Mouse (Mus musculus): Measurements from ENCODE around the gene Spata31d1a. TPM values are rescaled to one million over a fixed set of nuclear protein-coding genes. Genes with fewer than 3 reads are reported as not detected.

Gene Spata31d1a
- polyA plus RNA-seq, 1 experiment from 2014 or later = not detected

GRCm38 (mm10) chr13:59699131-59699530 lies 11.0 kb downstream of the Spata31d1a start:
- no peak overlapping the region for H3K4me3 ChIP-seq
- H3K4me2 ChIP-seq (replicated peaks) = no peak overlapping the region
- ATAC-seq (ENCODE audit: insufficient number of reproducible peaks, insufficient read depth, low FRiP score, low TSS enrichment) = no peak
- H3K27ac ChIP-seq = no peak overlapping the region
- no peak overlapping the region for H3K9ac ChIP-seq
- H3K36me3 ChIP-seq = no peaks in the 10 kb centered on the region
- H3K27me3 ChIP-seq = no peaks in the 10 kb centered on the region
- 91% methylated on average over 8 of the region's 8 CpGs for WGBS
- no peaks in the 10 kb centered on the region for H3K4me1 ChIP-seq
- no peaks in the 10 kb centered on the region for H3K9me3 ChIP-seq

GRCm38 (mm10) chr13:59695781-59696180 lies 14.3 kb downstream of the Spata31d1a start:
- no peak overlapping the region for H3K9ac ChIP-seq
- no peaks in the 10 kb centered on the region for H3K9me3 ChIP-seq
- WGBS = 82% methylated on average over 7 of the region's 7 CpGs
- no peaks in the 10 kb centered on the region for H3K27me3 ChIP-seq
- ATAC-seq (ENCODE audit: insufficient number of reproducible peaks, insufficient read depth, low FRiP score, low TSS enrichment) = no peak
- H3K4me2 ChIP-seq (replicated peaks) = no peak overlapping the region
- H3K4me3 ChIP-seq = no peak overlapping the region
- no peaks in the 10 kb centered on the region for H3K4me1 ChIP-seq
- no peak overlapping the region for H3K27ac ChIP-seq
- no peaks in the 10 kb centered on the region for H3K36me3 ChIP-seq

GRCm38 (mm10) chr13:59694008-59694407 lies 16.1 kb downstream of the Spata31d1a start, which contains the start of gene 4921517D22Rik:
Gene 4921517D22Rik (minus strand): TSS chr13:59694108.
- WGBS = 80% methylated on average over 3 of the region's 3 CpGs
- no peaks in the 10 kb centered on the region for H3K36me3 ChIP-seq
- ATAC-seq (ENCODE audit: insufficient number of reproducible peaks, insufficient read depth, low FRiP score, low TSS enrichment) = no peak
- H3K9me3 ChIP-seq = no peaks in the 10 kb centered on the region
- no peak within 1 kb of the TSS for H3K4me2 ChIP-seq (replicated peaks)
- H3K27ac ChIP-seq = no peak within 1 kb of the TSS
- no peaks in the 10 kb centered on the region for H3K4me1 ChIP-seq
- no peak within 1 kb of the TSS for H3K9ac ChIP-seq
- no peak within 1 kb of the TSS for H3K4me3 ChIP-seq
- no peaks in the 10 kb centered on the region for H3K27me3 ChIP-seq

- no peak overlapping the region for H3K27ac ChIP-seq
- 54% methylated on average over 10 of the region's 10 CpGs for WGBS
- H3K4me2 ChIP-seq (replicated peaks) = no peak overlapping the region
- no peak overlapping the region for H3K4me3 ChIP-seq
- no peaks in the 10 kb centered on the region for H3K27me3 ChIP-seq
- H3K4me1 ChIP-seq = no peaks in the 10 kb centered on the region
- H3K9me3 ChIP-seq = no peaks in the 10 kb centered on the region
- no peaks in the 10 kb centered on the region for H3K36me3 ChIP-seq
- no peak for ATAC-seq (ENCODE audit: insufficient number of reproducible peaks, insufficient read depth, low FRiP score, low TSS enrichment)
- no peak overlapping the region for H3K9ac ChIP-seq
Observed at GRCm38 (mm10) chr13:59691478-59691877, 18.7 kb downstream of the Spata31d1a start.

GRCm38 (mm10) chr13:59690576-59690975 lies 19.6 kb downstream of the Spata31d1a start:
- H3K9me3 ChIP-seq = no peaks in the 10 kb centered on the region
- 85% methylated on average over 7 of the region's 7 CpGs for WGBS

GRCm38 (mm10) chr13:59689843-59690242 lies 20.3 kb downstream of the Spata31d1a start:
- Histone ChIP-seq H3K4me3 (no peak overlapping the region), H3K4me1 (no peaks in the 10 kb centered on the region), H3K27me3 (no peaks in the 10 kb centered on the region), H3K9ac (no peak overlapping the region), H3K36me3 (no peaks in the 10 kb centered on the region), H3K9me3 (no peaks in the 10 kb centered on the region), H3K27ac (no peak overlapping the region), H3K4me2 (replicated peaks) (no peak overlapping the region)
- WGBS = 92% methylated on average over 3 of the region's 3 CpGs
- ATAC-seq (ENCODE audit: insufficient number of reproducible peaks, insufficient read depth, low FRiP score, low TSS enrichment) = no peak

More at GRCm38 (mm10) chr13:59690576-59690975, 19.6 kb downstream of the Spata31d1a start:
- Histone ChIP-seq H3K4me2 (replicated peaks) (no peak overlapping the region), H3K4me3 (no peak overlapping the region), H3K36me3 (no peaks in the 10 kb centered on the region), H3K27me3 (no peaks in the 10 kb centered on the region), H3K4me1 (no peaks in the 10 kb centered on the region), H3K9ac (no peak overlapping the region), H3K27ac (no peak overlapping the region)
- no peak for ATAC-seq (ENCODE audit: insufficient number of reproducible peaks, insufficient read depth, low FRiP score, low TSS enrichment)

- Histone ChIP-seq H3K4me3 (no peak overlapping the region), H3K27me3 (no peaks in the 10 kb centered on the region), H3K4me1 (no peaks in the 10 kb centered on the region), H3K9ac (no peak overlapping the region), H3K27ac (no peak overlapping the region), H3K36me3 (no peaks in the 10 kb centered on the region), H3K9me3 (no peaks in the 10 kb centered on the region), H3K4me2 (replicated peaks) (no peak overlapping the region)
- 88% methylated on average over 9 of the region's 9 CpGs for WGBS
- ATAC-seq (ENCODE audit: insufficient number of reproducible peaks, insufficient read depth, low FRiP score, low TSS enrichment) = no peak
Observed at GRCm38 (mm10) chr13:59689313-59689712, 20.8 kb downstream of the Spata31d1a start.

- H3K27me3 ChIP-seq = no peaks in the 10 kb centered on the region
- no peaks in the 10 kb centered on the region for H3K9me3 ChIP-seq
- H3K36me3 ChIP-seq = no peaks in the 10 kb centered on the region
- no peak overlapping the region for H3K4me2 ChIP-seq (replicated peaks)
- no peak overlapping the region for H3K4me3 ChIP-seq
- H3K4me1 ChIP-seq = no peaks in the 10 kb centered on the region
- no peak for ATAC-seq (ENCODE audit: insufficient number of reproducible peaks, insufficient read depth, low FRiP score, low TSS enrichment)
- H3K9ac ChIP-seq = no peak overlapping the region
- no peak overlapping the region for H3K27ac ChIP-seq
- 62% methylated on average over 13 of the region's 13 CpGs for WGBS
Observed at GRCm38 (mm10) chr13:59688338-59688770, 21.8 kb downstream of the Spata31d1a start.

GRCm38 (mm10) chr13:59685236-59685635 lies 24.9 kb downstream of the Spata31d1a start:
- Histone ChIP-seq H3K4me2 (replicated peaks) (no peak overlapping the region), H3K9me3 (no peaks in the 10 kb centered on the region), H3K4me1 (no peaks in the 10 kb centered on the region), H3K36me3 (no peaks in the 10 kb centered on the region), H3K27ac (no peak overlapping the region), H3K4me3 (no peak overlapping the region), H3K27me3 (no peaks in the 10 kb centered on the region), H3K9ac (no peak overlapping the region)
- WGBS = 76% methylated on average over 3 of the region's 3 CpGs
- no peak for ATAC-seq (ENCODE audit: insufficient number of reproducible peaks, insufficient read depth, low FRiP score, low TSS enrichment)

GRCm38 (mm10) chr13:59682629-59683028 lies 27.5 kb downstream of the Spata31d1a start:
- Histone ChIP-seq H3K9ac (no peak overlapping the region), H3K4me1 (no peaks in the 10 kb centered on the region), H3K9me3 (no peaks in the 10 kb centered on the region), H3K27ac (no peak overlapping the region), H3K36me3 (no peaks in the 10 kb centered on the region), H3K27me3 (no peaks in the 10 kb centered on the region), H3K4me3 (no peak overlapping the region), H3K4me2 (replicated peaks) (no peak overlapping the region)
- no peak for ATAC-seq (ENCODE audit: insufficient number of reproducible peaks, insufficient read depth, low FRiP score, low TSS enrichment)
- WGBS = 29% methylated on average over 7 of the region's 7 CpGs

- Histone ChIP-seq H3K36me3 (no peaks in the 10 kb centered on the region), H3K4me1 (no peaks in the 10 kb centered on the region), H3K9me3 (no peaks in the 10 kb centered on the region), H3K27me3 (no peaks in the 10 kb centered on the region), H3K4me2 (replicated peaks) (no peak overlapping the region), H3K4me3 (no peak overlapping the region), H3K9ac (no peak overlapping the region), H3K27ac (no peak overlapping the region)
- no peak for ATAC-seq (ENCODE audit: insufficient number of reproducible peaks, insufficient read depth, low FRiP score, low TSS enrichment)
- WGBS = 65% methylated on average over 4 of the region's 4 CpGs
Observed at GRCm38 (mm10) chr13:59679908-59680307, 30.2 kb downstream of the Spata31d1a start.

GRCm38 (mm10) chr13:59679306-59679705 lies 30.8 kb downstream of the Spata31d1a start:
- peaks cover under 1% of the 10 kb centered on the region; the same call in 1 of the 2 replicates for H3K4me1 ChIP-seq
- WGBS = 27% methylated on average over 4 of the region's 4 CpGs
- H3K36me3 ChIP-seq = no peaks in the 10 kb centered on the region
- no peaks in the 10 kb centered on the region for H3K9me3 ChIP-seq
- ATAC-seq (ENCODE audit: insufficient number of reproducible peaks, insufficient read depth, low FRiP score, low TSS enrichment) = no peak
- H3K4me3 ChIP-seq = no peak overlapping the region
- H3K27me3 ChIP-seq = no peaks in the 10 kb centered on the region
- H3K4me2 ChIP-seq (replicated peaks) = no peak overlapping the region
- H3K9ac ChIP-seq = no peak overlapping the region
- no peak overlapping the region for H3K27ac ChIP-seq

Measured in embryonic facial prominence, embryonic 12.5 days (tissue).